Mouse (Mus musculus) granulocyte monocyte progenitor cell, adult 5-6 weeks (primary cell): ENCODE data around the gene AF067063. TPM values are rescaled to one million over a fixed set of nuclear protein-coding genes. Genes with fewer than 3 reads are reported as not detected.
"Not testable (repeated sequence)": the region's sequence is repeated elsewhere in the genome, so short reads cannot be mapped to it uniquely, and the experiment has no call there.

Experiments
- ATAC-seq: replicated peaks from 2 replicates; pipeline ENCODE4 v1.8.0; 2016; ENCODE audit warnings: mild to moderate bottlenecking, moderate TSS enrichment, inconsistent platforms; ENCODE audit not compliant: poor library complexity, severe bottlenecking
- total RNA-seq, 2 experiments: library from RNA; stranded (forward) in 1 of 2; stranded (reverse) in 1 of 2; fragments of 200-712, 200-1000 nt in 1 of 2; fragments of >200 nt in 1 of 2; fragmentation: Nextera tagmentation in 1 of 2; gene quantifications; 2 replicates each; pipeline ENCODE4 v1.2.3; 2014 to 2017

AF067063 gene
- total RNA-seq (2014; fragmentation: Nextera tagmentation): not detected in 2 replicates
- not detected in 2 replicates for total RNA-seq (2017)

DNA sequence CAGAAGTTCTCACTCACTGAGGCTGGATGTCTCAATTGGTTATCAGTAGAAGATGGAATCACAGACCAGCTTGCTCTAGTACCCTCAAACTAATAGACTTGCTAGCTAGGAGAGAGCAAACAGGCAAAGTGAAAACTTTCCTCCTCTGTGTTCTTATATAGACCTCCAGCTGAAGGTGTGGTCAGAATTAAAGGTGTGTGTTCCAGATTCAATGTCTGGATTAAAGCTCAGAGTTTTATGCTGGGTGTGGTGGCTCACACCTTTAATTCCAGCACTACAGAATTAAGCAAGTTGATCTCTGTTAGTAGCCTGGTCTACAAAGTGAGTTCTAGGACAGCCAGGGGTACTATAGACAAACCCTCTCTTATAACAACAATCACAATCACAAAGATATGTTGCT, at the start of gene AF067063:
Gene AF067063 (minus strand): TSS at position 101 of the 400 bp plus-strand sequence.
- ATAC-seq: not testable (repeated sequence)

- peak; percentile 90 for ATAC-seq
These were observed 34.5 kb upstream of the AF067063 start for GRCm38 (mm10) chr13:119864395-119864999.

- ATAC-seq: peak; percentile 86
These were observed 32.4 kb upstream of the AF067063 start for GRCm38 (mm10) chr13:119862399-119862798.

DNA sequence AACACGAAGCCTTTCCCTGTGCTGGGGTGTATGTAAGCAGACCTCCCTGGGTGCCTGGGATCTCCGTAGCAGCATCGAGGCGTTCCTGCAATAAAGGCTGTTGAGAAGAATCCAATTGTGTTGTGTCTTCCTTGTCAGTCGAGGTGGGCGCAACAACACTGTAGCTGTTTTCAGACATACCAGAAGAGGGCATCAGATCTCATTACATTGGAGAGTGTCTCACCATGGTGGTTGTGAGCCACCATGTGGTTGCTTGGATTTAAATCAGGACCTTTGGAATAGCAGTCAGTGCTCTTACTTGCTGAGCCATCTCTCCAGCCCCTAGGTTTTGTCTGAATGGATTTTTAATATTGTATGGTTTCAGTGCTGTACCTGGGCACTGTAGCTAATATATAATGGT, 10.0 kb upstream of the AF067063 start:
- ATAC-seq: not testable (repeated sequence)

- ATAC-seq: peak; percentile 64
These were observed 7.8 kb upstream of the AF067063 start for GRCm38 (mm10) chr13:119837719-119838337.

DNA sequence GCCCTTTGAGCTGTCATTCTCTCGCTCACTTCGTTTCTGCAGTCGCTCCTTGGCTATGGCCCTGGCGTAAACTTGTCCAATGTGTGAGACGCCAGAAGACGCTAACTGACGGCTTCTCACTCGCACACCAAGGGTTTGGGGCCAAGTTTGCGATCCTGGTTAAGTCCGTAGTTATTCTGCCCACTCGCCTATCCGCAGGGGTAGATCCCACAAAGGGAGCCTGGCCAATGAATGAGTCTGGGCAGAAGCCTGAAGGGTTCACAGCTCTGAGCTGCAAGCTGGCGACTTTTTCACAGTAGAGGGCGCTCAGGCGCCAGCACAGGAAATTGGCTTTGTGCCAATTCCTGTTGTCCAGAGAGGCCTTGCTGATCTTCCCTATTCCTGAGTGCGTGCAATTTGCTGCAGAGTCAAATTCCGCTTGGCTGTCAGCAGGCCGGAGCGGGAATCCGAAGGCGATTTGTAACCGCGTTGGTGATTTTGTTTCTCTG, 6.4 kb upstream of the AF067063 start:
- peak; percentile 57 for ATAC-seq

- peak; percentile 70 for ATAC-seq
These were observed 5.5 kb upstream of the AF067063 start, which contains the start of gene D13Ertd608e for GRCm38 (mm10) chr13:119835320-119836056. D13Ertd608e (plus strand) TSS chr13:119836006.

- ATAC-seq: peak; percentile 83
These were observed 12.3 kb downstream of the AF067063 start for GRCm38 (mm10) chr13:119817579-119818206.

GRCm38 (mm10) chr13:119816798-119817197, 13.2 kb downstream of the AF067063 start:
- no peak for ATAC-seq

DNA sequence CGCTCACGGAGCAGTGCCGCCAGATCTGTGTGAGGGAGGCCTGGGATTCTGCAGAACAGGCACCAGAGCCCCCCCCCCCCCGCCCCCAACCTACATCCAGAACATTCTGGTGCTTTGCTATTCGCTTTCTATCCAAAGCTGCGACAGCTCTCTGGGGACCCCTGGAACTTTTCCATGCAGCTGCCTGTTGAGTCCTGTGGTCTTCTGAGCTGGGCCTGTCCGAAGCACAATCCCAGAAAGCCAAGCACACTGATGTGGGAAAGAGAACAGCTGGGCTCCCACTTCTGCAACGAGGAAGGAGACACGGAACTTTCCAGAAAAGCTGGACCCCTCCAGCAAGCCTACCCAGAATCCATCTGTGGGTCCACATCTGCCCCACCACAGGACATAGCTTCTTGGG, 20.0 kb downstream of the AF067063 start:
- ATAC-seq: no peak

- ATAC-seq: peak; percentile 92
These were observed 21.1 kb downstream of the AF067063 start for GRCm38 (mm10) chr13:119808937-119809336.

GRCm38 (mm10) chr13:119797656-119798055, 32.4 kb downstream of the AF067063 start:
- no peak for ATAC-seq

- peak; percentile 53 for ATAC-seq
These were observed 37.1 kb downstream of the AF067063 start for GRCm38 (mm10) chr13:119792791-119793404.

- ATAC-seq: no peak
These were observed 38.4 kb downstream of the AF067063 start for GRCm38 (mm10) chr13:119791580-119792135.

DNA sequence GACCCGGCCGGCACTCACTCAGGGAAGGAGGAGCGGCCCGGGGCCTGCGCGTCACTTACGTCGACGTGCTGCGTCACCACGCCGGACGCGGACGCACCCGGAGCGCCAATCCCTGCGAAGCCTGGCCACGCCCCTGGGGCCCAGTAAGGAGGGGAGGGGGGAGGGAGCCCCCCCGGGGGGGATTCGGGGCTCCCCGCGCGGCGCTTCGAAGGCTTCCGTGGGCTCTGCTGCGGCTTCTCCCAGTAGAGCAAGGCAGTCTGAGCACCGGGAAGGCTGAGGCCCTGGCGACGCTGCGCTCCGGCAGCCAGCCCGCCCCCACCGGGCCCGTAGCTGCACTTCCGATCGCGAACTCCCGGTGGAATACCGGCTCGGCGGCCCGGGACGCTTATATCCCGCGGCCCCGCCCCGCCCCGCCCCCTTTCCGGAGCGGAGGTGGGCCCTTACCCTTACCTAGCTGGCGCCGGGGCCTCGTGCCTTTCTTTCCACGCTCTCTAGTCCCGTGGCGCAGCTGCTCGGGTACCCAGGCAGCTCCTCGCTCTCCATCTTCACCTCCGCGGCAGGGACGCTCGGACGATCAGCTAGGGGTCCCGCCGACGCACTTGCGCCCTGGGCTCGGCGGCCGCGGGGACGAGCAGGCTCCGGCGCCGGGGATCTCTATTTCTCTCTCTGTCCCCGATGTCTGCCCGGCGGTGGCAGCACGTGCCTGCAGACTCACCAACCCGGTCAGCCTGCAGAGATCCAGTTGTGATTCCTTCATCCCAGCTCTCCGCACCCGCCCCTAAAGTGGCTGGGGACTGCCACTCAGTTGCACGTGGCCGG, 39.0 kb downstream of the AF067063 start, which contains the start of gene Zfp131:
Gene Zfp131 (minus strand): TSS at position 129 of the 819 bp plus-strand sequence.
- peak; percentile 80 for ATAC-seq

- peak; percentile 40 for ATAC-seq
These were observed 39.9 kb downstream of the AF067063 start for GRCm38 (mm10) chr13:119789851-119790717.

GRCm38 (mm10) chr13:119783581-119783980, 46.4 kb downstream of the AF067063 start:
- ATAC-seq: peak; percentile 62
